9 mouse cellular contexts compared by ENCODE assay signal in the genomic region with DNA sequence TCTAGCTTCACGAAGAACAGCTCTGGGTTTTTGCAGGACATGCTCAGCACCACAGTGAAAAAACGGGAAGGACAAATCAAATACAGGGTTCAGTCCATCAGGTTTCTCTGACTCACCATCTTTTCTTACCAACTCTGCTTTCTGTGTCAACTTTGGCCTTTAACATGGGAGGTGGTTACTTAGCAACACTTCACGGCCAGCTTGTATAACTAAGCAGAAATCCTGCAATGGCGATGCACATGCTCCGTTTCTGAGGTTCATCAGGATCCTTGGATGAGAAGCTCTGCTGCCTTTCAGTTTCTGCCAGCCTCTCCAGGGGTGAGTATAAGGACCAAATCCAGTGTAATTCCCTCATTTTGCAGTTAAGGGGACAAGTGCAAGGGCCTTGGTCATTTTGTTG. TPM values are rescaled to one million over a fixed set of nuclear protein-coding genes. Genes with fewer than 3 reads are reported as not detected.
A peak's percentile ranks its signal among the peaks of the same experiment; 100 is the strongest.
DNase-seq lines count a peak whose midpoint lies in the region; ATAC-seq and TF ChIP-seq lines count a peak whose summit lies in the region.
"Had no signal": no experiment of that assay in that cellular context is flagged by ENCODE, and none has a peak within 500 bp of the region (broad histone marks: within the 10 kb centered on the region; RNA-seq: fewer than 3 reads in every experiment).

A gene (plus strand): TSS at position 206 of the 400 bp plus-strand sequence.

- intact Hi-C loops in heart, postnatal 14 days (cut with DNase I): no loop called here

- TF ChIP-seq CTCF in forebrain, postnatal 0 days (IDR thresholded peaks at IDR 0.05; ENCODE audit: low read depth): no peak
- TF ChIP-seq CTCF in lung, embryonic 14.5 days (IDR thresholded peaks at IDR 0.05; ENCODE audit: low read depth): no peak
- TF ChIP-seq CTCF in liver, postnatal 0 days (IDR thresholded peaks at IDR 0.05; ENCODE audit: low read depth): no peak

- no peaks in the 10 kb centered on the region for H3K9me3 ChIP-seq in forebrain, postnatal 0 days (ENCODE audit: low read length)
- no peaks in the 10 kb centered on the region for H3K9me3 ChIP-seq in forebrain, embryonic 13.5 days (replicated peaks)
- H3K9me3 ChIP-seq in lung, embryonic 14.5 days (ENCODE audit: low read depth, low read length): no peaks in the 10 kb centered on the region
- H3K9me3 ChIP-seq in liver, postnatal 0 days (ENCODE audit: low read length): no peaks in the 10 kb centered on the region

- 71% methylated on average over 5 of the region's 5 CpGs for WGBS in forebrain, postnatal 0 days
- 74% methylated on average over 5 of the region's 5 CpGs for WGBS in forebrain, embryonic 13.5 days
- WGBS in lung, embryonic 14.5 days: 47% methylated on average over 5 of the region's 5 CpGs
- WGBS in liver, postnatal 0 days (ENCODE audit: insufficient replicate concordance): 68% methylated on average over 5 of the region's 5 CpGs

- no peaks in the 10 kb centered on the region for H3K36me3 ChIP-seq in forebrain, postnatal 0 days (ENCODE audit: insufficient read depth)
- no peaks in the 10 kb centered on the region for H3K36me3 ChIP-seq in forebrain, embryonic 13.5 days (ENCODE audit: poor library complexity, severe bottlenecking)
- H3K36me3 ChIP-seq in lung, embryonic 14.5 days (ENCODE audit: insufficient read depth): no peaks in the 10 kb centered on the region
- H3K36me3 ChIP-seq in liver, postnatal 0 days (replicated peaks; ENCODE audit: insufficient read depth, low read length): no peaks in the 10 kb centered on the region

- no peak within 1 kb of the TSS for H3K9ac ChIP-seq in forebrain, postnatal 0 days
- H3K9ac ChIP-seq in forebrain, embryonic 13.5 days: no peak within 1 kb of the TSS
- H3K9ac ChIP-seq in lung, embryonic 14.5 days: no peak within 1 kb of the TSS
- no peak within 1 kb of the TSS for H3K9ac ChIP-seq in liver, postnatal 0 days (replicated peaks)

- no peak within 1 kb of the TSS for H3K4me2 ChIP-seq in forebrain, postnatal 0 days (ENCODE audit: low read depth)
- H3K4me2 ChIP-seq in forebrain, embryonic 13.5 days: no peak within 1 kb of the TSS
- H3K4me2 ChIP-seq in lung, embryonic 14.5 days: peak within 1 kb of the TSS; percentile 45; the same call in 1 of the 2 replicates
- H3K4me2 ChIP-seq in liver, postnatal 0 days (ENCODE audit: low read depth, low read length): peak within 1 kb of the TSS; percentile 48; the same call in 1 of the 2 replicates

- H3K4me1 ChIP-seq in forebrain, postnatal 0 days (ENCODE audit: insufficient read depth): no peaks in the 10 kb centered on the region
- no peaks in the 10 kb centered on the region for H3K4me1 ChIP-seq in forebrain, embryonic 13.5 days
- peaks cover 13% of the 10 kb centered on the region; the same call in 1 of the 2 replicates for H3K4me1 ChIP-seq in lung, embryonic 14.5 days (ENCODE audit: insufficient read depth)
- H3K4me1 ChIP-seq in liver, postnatal 0 days (ENCODE audit: insufficient read depth): peaks cover 21% of the 10 kb centered on the region; the same call in 1 of the 2 replicates

- peak; percentile 40 for ATAC-seq in forebrain, postnatal 0 days
- no peak for ATAC-seq in forebrain, embryonic 13.5 days
- ATAC-seq in lung, embryonic 14.5 days (ENCODE audit: insufficient read depth): no peak
- no peak for ATAC-seq in liver, postnatal 0 days
- ATAC-seq: forebrain, embryonic 14.5 days had no signal

- no peak within 1 kb of the TSS for H3K4me3 ChIP-seq in forebrain, postnatal 0 days (ENCODE audit: low read depth, low read length)
- H3K4me3 ChIP-seq in forebrain, embryonic 13.5 days: no peak within 1 kb of the TSS
- no peak within 1 kb of the TSS for H3K4me3 ChIP-seq in lung, embryonic 14.5 days (ENCODE audit: low read depth, low read length)
- H3K4me3 ChIP-seq in liver, postnatal 0 days (ENCODE audit: low read depth, low read length): no peak within 1 kb of the TSS

- DNase-seq in forebrain, postnatal 0 days: peak; percentile 20
- DNase-seq in lung, embryonic 14.5 days: no peak
- DNase-seq in lung, postnatal 10 days: no peak
- DNase-seq in heart, postnatal 14 days: no peak
- no peak for DNase-seq in liver, postnatal 0 days
- no peak for DNase-seq in urinary bladder, postnatal 4 days (ENCODE audit: low spot score in 2 of 2)
- DNase-seq in cerebellum, postnatal 4 days (ENCODE audit: low spot score in 2 of 2): no peak

- TF ChIP-seq EP300 in liver, postnatal 0 days (IDR thresholded peaks at IDR 0.05; ENCODE audit: low read depth): no peak

- no peak within 1 kb of the TSS for H3K27ac ChIP-seq in forebrain, postnatal 0 days (ENCODE audit: low read depth, low read length)
- no peak within 1 kb of the TSS for H3K27ac ChIP-seq in forebrain, embryonic 13.5 days
- 0 out of 2 replicates have a peak within 1 kb of the TSS, but pooled peaks have one; percentile 59 for H3K27ac ChIP-seq in lung, embryonic 14.5 days (ENCODE audit: low read depth)
- peak within 1 kb of the TSS; percentile 60 for H3K27ac ChIP-seq in liver, postnatal 0 days (ENCODE audit: low read depth)

- H3K27me3 ChIP-seq in forebrain, postnatal 0 days (ENCODE audit: insufficient read depth, low read length): no peaks in the 10 kb centered on the region
- no peaks in the 10 kb centered on the region for H3K27me3 ChIP-seq in forebrain, embryonic 13.5 days
- no peaks in the 10 kb centered on the region for H3K27me3 ChIP-seq in lung, embryonic 14.5 days (ENCODE audit: insufficient read depth, low read length)
- no peaks in the 10 kb centered on the region for H3K27me3 ChIP-seq in liver, postnatal 0 days (ENCODE audit: insufficient read depth, low read length)

RNA-seq across cellular contexts. Expression of the gene that starts here (rescaled TPM):
- total RNA-seq in forebrain, postnatal 0 days (2014; rRNA removed): 26.3 and 27.2 TPM in 2 replicates
- 19.9 and 20.9 TPM in 2 replicates for polyA plus RNA-seq in forebrain, postnatal 0 days (2015; fragmentation: Nextera tagmentation; extraction: Ambion mirVana)
- 2.1 TPM in 2 replicates for polyA plus RNA-seq in forebrain, embryonic 13.5 days (2015; fragmentation: Nextera tagmentation; extraction: Ambion mirVana)
- 4.5 and 5.2 TPM in 2 replicates for polyA plus RNA-seq in lung, embryonic 14.5 days (2014; fragmentation: Nextera tagmentation; extraction: Ambion mirVana)
- total RNA-seq in heart, postnatal 14 days (2021): 10 to 100 TPM; 25.6 to 26.5 TPM
- polyA plus RNA-seq in liver, postnatal 0 days (2015; fragmentation: Nextera tagmentation; extraction: Ambion mirVana): 112 and 113 TPM in 2 replicates

Comparison
In these comparisons a context has a peak if more than half of its experiments do, and no peak if none do; other contexts are left out.
1. H3K27ac ChIP-seq: peak in lung, embryonic 14.5 days (single experiment) and liver, postnatal 0 days (single experiment); none in forebrain, postnatal 0 days (single experiment) and forebrain, embryonic 13.5 days (single experiment).
2. H3K4me2 ChIP-seq: peak in lung, embryonic 14.5 days (single experiment) and liver, postnatal 0 days (single experiment); none in forebrain, postnatal 0 days (single experiment) and forebrain, embryonic 13.5 days (single experiment).